Mouse (Mus musculus): Measurements from ENCODE around the gene Slc16a3.

Slc16a3 gene

DNA sequence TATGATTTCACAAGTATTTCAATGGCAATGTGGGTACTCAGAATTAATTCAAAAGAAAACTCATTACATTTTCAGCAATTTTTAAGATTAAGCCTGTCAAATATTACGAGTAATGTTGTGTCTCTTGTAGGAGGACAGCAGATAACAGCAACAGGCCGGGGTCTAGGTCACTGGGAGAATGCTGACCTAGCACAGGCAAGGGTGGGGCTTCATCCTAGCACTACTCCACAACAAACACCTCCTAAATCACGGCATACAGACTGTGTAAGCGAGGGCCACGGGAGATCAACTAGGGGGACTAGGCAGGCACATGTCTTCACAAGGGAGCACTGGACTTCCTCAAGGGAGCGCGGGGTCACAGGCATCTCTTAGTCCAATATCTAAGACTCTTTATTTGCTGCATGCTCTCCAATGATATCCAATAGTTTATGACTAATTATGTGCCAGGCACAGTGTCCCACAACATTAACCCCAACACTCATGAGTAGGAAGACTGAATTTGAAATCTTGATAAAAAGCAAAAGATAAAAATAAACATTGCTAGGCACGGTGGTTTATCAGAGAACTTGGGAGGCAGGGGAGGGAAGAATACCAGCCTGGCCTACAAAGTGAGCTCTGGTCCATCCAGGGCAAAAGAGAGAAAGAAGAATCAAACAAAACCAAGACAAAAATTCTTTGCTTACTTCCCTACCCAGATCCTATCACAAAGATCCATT lies 31.6 kb downstream of the Slc16a3 start:
- Histone ChIP-seq H3K27me3 (ENCODE audit: control insufficient read depth, insufficient read depth, low read length, poor library complexity, severe bottlenecking) (no peaks in the 10 kb centered on the region; the same call in 1 of the 2 replicates), H3K36me3 (ENCODE audit: control insufficient read depth, insufficient read depth, low read length, poor library complexity, severe bottlenecking) (peaks cover 10% of the 10 kb centered on the region)
- no peak for DNase-seq (ENCODE audit: low read depth, low spot score)

DNA sequence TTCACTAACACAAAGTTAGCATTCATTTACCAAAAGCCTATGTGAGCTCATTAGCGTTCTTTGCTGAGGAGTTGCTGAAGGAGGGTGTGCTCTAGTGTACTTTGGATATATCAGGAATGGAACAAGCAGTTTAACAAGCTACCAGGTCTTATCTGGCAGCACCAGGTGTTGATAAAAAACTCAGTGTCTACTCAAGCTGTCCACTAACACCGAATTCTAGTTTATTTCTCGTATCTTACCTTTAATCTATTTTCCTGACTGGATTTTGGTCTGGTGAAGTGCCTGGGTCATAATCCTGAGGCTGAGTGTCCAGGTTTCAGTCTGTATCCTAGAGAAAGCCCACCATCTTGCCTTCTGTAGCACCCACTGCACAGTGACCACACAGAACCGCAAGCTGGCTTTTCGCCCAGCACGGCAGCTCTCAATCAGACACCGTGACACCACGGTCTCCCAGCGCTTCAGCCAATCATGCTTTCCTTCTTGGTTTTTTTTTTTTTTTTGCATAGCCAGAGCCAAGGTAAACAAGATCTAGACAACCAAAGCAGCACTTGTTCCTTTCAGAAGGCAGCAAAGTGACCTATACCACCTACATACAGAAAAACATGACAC lies 32.3 kb downstream of the Slc16a3 start:
- Histone ChIP-seq H3K27me3 (ENCODE audit: control insufficient read depth, insufficient read depth, low read length, poor library complexity, severe bottlenecking) (no peaks in the 10 kb centered on the region; the same call in 1 of the 2 replicates), H3K36me3 (ENCODE audit: control insufficient read depth, insufficient read depth, low read length, poor library complexity, severe bottlenecking) (peaks cover 10% of the 10 kb centered on the region)
- DNase-seq (ENCODE audit: low read depth, low spot score) = no peak

- Histone ChIP-seq H3K27me3 (ENCODE audit: control insufficient read depth, insufficient read depth, low read length, poor library complexity, severe bottlenecking) (no peaks in the 10 kb centered on the region; the same call in 1 of the 2 replicates), H3K36me3 (ENCODE audit: control insufficient read depth, insufficient read depth, low read length, poor library complexity, severe bottlenecking) (peaks cover 10% of the 10 kb centered on the region)
- DNase-seq (ENCODE audit: low read depth, low spot score) = no peak
Measured at GRCm38 (mm10) chr11:120981661-120982060, 33.4 kb downstream of the Slc16a3 start.

- DNase-seq (ENCODE audit: low read depth, low spot score) = no peak
- peaks cover 10% of the 10 kb centered on the region for H3K36me3 ChIP-seq (ENCODE audit: control insufficient read depth, insufficient read depth, low read length, poor library complexity, severe bottlenecking)
- no peaks in the 10 kb centered on the region for H3K27me3 ChIP-seq (ENCODE audit: control insufficient read depth, insufficient read depth, low read length, poor library complexity, severe bottlenecking)
Measured at GRCm38 (mm10) chr11:120982459-120982858, 34.2 kb downstream of the Slc16a3 start.

DNA sequence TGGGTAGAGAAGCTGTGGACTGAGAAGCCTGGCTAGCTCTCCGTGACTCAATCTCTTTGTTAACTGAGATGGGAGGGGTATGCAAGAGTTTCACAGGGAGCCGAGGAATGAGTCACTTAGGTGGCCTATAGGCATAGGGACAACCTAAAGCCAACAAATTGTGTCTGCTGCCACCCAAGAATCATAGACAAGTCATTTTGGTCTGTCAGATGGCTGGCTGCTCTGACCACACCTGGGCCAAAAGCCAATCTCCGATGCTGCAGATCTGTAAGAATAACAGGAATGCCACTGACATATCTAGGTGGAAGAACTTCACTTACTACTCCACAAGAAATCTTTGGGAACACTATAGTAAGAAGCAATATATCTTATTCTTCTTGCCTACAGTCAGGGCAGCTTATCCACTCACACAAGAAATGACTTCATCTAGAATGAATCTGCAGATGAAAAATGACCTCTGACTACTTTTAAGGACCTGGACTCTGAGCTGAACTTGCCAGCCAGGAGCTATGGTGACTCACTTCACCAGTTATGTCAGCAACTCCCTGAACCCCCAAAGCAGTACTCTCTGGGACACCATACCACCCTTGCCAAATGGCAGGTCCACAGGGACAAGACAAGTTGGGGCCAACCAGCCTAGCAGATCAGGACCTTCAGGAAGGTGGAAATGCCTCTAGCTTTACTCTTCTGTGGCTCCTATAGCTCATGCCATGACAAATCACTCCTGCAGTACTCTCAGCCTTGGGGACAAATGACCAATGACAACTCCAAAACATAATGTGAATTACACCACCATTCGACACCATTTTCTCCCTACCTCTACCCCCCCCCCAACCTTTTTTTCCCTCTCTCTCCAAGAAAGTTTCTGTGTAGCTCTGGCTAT lies 36.4 kb downstream of the Slc16a3 start:
- Histone ChIP-seq H3K27me3 (ENCODE audit: control insufficient read depth, insufficient read depth, low read length, poor library complexity, severe bottlenecking) (no peaks in the 10 kb centered on the region), H3K36me3 (ENCODE audit: control insufficient read depth, insufficient read depth, low read length, poor library complexity, severe bottlenecking) (peaks cover 8% of the 10 kb centered on the region)
- no peak for DNase-seq (ENCODE audit: low read depth, low spot score)

DNA sequence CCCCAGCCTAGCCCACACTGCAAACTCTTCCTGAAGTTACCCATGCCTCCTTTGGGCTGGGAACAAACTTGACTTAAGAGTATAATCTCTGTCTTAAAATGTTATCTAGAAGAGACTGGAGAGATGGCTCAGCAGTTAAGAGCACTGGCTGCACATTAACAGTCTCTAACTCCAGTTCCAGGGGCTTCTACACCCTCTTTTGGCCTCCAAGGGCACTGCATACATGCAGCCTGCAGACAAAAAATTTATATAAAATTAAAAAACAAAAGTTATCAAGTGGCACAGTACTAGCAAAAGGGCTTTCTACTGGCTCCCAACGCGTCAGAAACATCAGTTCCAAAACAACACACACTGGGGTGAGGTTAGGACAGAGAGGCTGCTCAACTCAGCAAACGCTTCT lies 39.3 kb downstream of the Slc16a3 start:
- Histone ChIP-seq H3K36me3 (ENCODE audit: control insufficient read depth, insufficient read depth, low read length, poor library complexity, severe bottlenecking) (peaks cover under 1% of the 10 kb centered on the region; the same call in 1 of the 2 replicates), H3K27me3 (ENCODE audit: control insufficient read depth, insufficient read depth, low read length, poor library complexity, severe bottlenecking) (no peaks in the 10 kb centered on the region)
- DNase-seq (ENCODE audit: low read depth, low spot score) = no peak

DNA sequence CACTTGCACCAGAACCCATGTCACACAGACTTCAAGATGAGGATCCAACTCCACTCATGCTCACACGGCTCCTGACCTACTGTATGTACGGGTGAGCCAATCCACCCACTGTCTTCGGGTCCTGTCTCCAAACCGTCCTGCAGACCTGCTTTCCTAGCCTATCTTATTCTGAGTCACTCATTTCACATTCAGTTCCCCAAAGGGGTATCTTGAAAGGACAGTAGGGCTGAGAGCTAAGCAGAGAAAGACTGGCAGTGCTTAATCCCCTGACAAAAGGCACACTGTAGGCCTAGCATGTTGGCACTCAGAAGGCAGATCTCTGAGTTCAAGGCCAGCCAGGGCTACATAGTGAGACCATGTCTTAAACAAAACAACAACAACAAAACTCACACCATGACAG lies 40.1 kb downstream of the Slc16a3 start:
- H3K27me3 ChIP-seq (ENCODE audit: control insufficient read depth, insufficient read depth, low read length, poor library complexity, severe bottlenecking) = no peaks in the 10 kb centered on the region
- H3K36me3 ChIP-seq (ENCODE audit: control insufficient read depth, insufficient read depth, low read length, poor library complexity, severe bottlenecking) = no peaks in the 10 kb centered on the region
- no peak for DNase-seq (ENCODE audit: low read depth, low spot score)

- no peaks in the 10 kb centered on the region for H3K36me3 ChIP-seq (ENCODE audit: control insufficient read depth, insufficient read depth, low read length, poor library complexity, severe bottlenecking)
- H3K27me3 ChIP-seq (ENCODE audit: control insufficient read depth, insufficient read depth, low read length, poor library complexity, severe bottlenecking) = no peaks in the 10 kb centered on the region
- peak; percentile 15 for DNase-seq (ENCODE audit: low read depth, low spot score)
Measured at GRCm38 (mm10) chr11:120989523-120989922, 41.2 kb downstream of the Slc16a3 start.

GRCm38 (mm10) chr11:120990126-120990781 lies 42.0 kb downstream of the Slc16a3 start:
- Histone ChIP-seq H3K27me3 (ENCODE audit: control insufficient read depth, insufficient read depth, low read length, poor library complexity, severe bottlenecking) (no peaks in the 10 kb centered on the region), H3K36me3 (ENCODE audit: control insufficient read depth, insufficient read depth, low read length, poor library complexity, severe bottlenecking) (no peaks in the 10 kb centered on the region)
- DNase-seq (ENCODE audit: low read depth, low spot score) = peak; percentile 61

DNA sequence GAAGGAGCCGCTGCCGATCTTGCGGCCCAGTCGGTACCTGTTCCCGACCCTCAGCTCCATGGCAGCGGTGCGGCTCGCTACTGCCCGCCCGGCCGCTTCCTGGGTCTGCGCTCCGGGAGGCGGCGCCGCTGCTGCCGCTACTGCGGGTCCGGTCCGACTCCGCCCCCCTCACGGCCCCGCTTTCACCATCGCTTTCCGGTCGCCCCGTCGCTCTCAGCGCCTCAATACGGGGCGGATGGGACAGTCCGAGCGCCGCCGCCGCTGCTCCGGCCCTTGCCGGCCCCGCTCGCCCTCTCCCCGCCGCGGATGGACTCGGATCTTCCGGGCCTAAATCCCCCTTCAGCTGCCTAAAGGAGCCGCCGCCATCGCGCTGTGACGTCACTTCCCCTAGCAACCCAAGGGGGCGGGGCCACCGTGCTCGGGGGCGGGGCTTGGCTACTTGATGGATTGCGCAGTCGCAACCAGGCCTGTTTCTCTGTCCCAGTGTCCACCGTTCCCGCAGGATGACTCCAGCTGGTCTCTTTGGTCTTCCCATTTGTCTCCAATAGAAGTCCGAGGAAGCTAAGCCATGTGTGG lies 42.8 kb downstream of the Slc16a3 start, which contains the start of gene Csnk1d:
TSS of gene Csnk1d (minus strand) at position 380 of the 576 bp plus-strand sequence.
- no peaks in the 10 kb centered on the region for H3K36me3 ChIP-seq (ENCODE audit: control insufficient read depth, insufficient read depth, low read length, poor library complexity, severe bottlenecking)
- peak; percentile 97 for DNase-seq (ENCODE audit: low read depth, low spot score)
- no peaks in the 10 kb centered on the region for H3K27me3 ChIP-seq (ENCODE audit: control insufficient read depth, insufficient read depth, low read length, poor library complexity, severe bottlenecking)

DNA sequence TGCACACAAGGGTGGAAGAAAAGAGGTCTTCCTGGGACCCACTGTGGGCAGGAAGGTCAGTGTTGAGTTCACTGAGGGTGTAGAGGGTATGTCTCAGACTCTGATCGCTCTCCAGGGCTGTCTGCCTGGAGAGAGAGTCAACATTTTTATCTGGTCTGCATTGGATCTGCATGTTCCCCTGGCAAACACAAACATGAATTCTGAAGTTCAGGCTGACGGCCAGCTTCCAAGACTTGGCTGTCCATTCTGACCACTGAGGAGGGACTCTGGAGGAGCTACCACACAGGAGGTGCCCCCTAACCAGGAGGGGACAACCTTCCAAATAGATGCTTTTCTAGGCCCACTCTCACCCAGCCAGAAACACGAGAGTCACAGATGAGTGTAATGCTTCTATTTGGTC lies 43.5 kb downstream of the Slc16a3 start:
- no peaks in the 10 kb centered on the region for H3K27me3 ChIP-seq (ENCODE audit: control insufficient read depth, insufficient read depth, low read length, poor library complexity, severe bottlenecking)
- DNase-seq (ENCODE audit: low read depth, low spot score) = no peak
- H3K36me3 ChIP-seq (ENCODE audit: control insufficient read depth, insufficient read depth, low read length, poor library complexity, severe bottlenecking) = no peaks in the 10 kb centered on the region

GRCm38 (mm10) chr11:120993080-120993479 lies 44.8 kb downstream of the Slc16a3 start:
- no peak for DNase-seq (ENCODE audit: low read depth, low spot score)
- Histone ChIP-seq H3K27me3 (ENCODE audit: control insufficient read depth, insufficient read depth, low read length, poor library complexity, severe bottlenecking) (no peaks in the 10 kb centered on the region), H3K36me3 (ENCODE audit: control insufficient read depth, insufficient read depth, low read length, poor library complexity, severe bottlenecking) (no peaks in the 10 kb centered on the region)

DNA sequence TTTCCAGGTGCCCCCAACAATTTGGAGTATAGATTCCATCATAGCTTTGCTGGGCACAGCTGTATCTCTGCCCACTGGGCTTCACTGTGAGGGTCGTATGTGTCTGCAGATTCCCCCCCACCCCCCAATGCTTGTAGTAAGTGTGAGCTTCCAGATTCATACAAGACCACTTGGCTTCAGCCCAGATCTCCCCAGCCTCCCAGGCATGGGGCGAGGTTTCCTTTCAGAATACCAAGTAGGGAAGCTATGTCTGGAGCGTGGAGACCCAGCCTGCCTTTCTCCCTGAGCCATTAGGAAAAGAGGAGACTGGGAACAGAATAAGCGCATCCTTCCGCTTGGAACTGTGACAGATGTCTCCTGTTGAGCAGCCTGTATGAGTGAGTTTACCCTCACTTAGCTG lies 45.3 kb downstream of the Slc16a3 start:
- DNase-seq (ENCODE audit: low read depth, low spot score) = no peak
- H3K36me3 ChIP-seq (ENCODE audit: control insufficient read depth, insufficient read depth, low read length, poor library complexity, severe bottlenecking) = no peaks in the 10 kb centered on the region

DNA sequence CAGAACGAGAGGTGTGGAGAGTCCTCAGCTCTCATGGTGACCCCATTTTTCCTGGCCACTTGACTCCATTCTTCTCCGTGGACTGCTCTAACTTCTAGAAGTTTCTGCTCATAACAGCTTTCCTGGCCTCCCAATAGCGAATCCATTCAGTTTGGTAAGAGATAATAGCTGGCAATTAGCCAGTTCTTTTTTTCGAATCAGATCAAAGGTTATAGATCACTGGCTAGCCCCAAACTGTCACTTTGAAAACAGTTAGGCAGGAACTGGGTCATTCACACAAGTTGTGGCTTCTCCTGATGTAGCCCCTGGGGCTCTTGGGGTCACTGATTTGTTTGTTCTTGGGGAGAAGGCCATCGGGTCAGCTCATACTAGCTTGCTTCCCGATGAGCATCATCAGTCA lies 46.5 kb downstream of the Slc16a3 start:
- Histone ChIP-seq H3K27me3 (ENCODE audit: control insufficient read depth, insufficient read depth, low read length, poor library complexity, severe bottlenecking) (no peaks in the 10 kb centered on the region), H3K36me3 (ENCODE audit: control insufficient read depth, insufficient read depth, low read length, poor library complexity, severe bottlenecking) (no peaks in the 10 kb centered on the region)
- DNase-seq (ENCODE audit: low read depth, low spot score) = no peak

More for the DNA sequence above, 45.3 kb downstream of the Slc16a3 start:
- no peaks in the 10 kb centered on the region for H3K27me3 ChIP-seq (ENCODE audit: control insufficient read depth, insufficient read depth, low read length, poor library complexity, severe bottlenecking)
